Mouse (Mus musculus) cerebellum, adult 2 months (tissue): ENCODE results near the gene Etv1.

ENCODE experiments used
- CTCF ChIP-seq: fragments of 200-500 bp; IDR thresholded peaks from 2 replicates; pipeline ENCODE4 v1.5.1; 2011; ENCODE audit warnings: low read depth, mild to moderate bottlenecking, control low read depth, low read length, moderate library complexity, borderline replicate concordance; ENCODE audit not compliant: insufficient read depth
- POLR2A ChIP-seq: fragments of 200-500 bp; IDR thresholded peaks from 2 replicates; pipeline ENCODE4 v1.6.1; 2011; ENCODE audit warnings: low read length, control low read depth, borderline replicate concordance; ENCODE audit not compliant: insufficient read depth

GRCm38 (mm10) chr12:38759322-38759721, 19.9 kb upstream of the Etv1 start:
- no peak for TF ChIP-seq POLR2A
- TF ChIP-seq CTCF = no peak
